Mouse (Mus musculus): Measurements from ENCODE around the gene Mapkap1. TPM values are rescaled to one million over a fixed set of nuclear protein-coding genes. Genes with fewer than 3 reads are reported as not detected.

Mapkap1 gene
- polyA plus RNA-seq, 1 experiment from 2014 or later, result 61.0 TPM

DNA sequence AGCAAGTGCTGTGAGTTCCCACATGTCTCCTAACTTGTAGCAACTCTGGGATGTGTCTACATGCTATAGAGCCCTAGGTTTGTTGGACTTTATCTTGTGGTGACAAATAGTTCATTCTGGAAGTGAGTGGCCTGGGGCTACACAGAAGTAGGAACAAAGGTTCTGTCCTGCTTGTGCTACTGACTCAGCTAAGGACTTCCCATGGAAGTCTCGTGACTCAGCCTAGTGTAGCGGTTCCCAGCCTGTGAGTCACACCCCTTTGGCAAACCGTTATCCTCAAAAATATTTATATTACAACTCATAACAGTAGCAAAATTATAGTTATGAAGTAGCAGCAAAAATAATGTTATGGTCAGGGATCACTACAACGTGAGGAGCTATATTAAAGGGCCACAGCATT lies 202.9 kb downstream of the Mapkap1 start:
- WGBS, result 43% methylated on average over 4 of the region's 4 CpGs
- no peaks in the 10 kb centered on the region for H3K4me1 ChIP-seq (replicated peaks; ENCODE audit: control insufficient read depth, insufficient read depth)
- no peak for DNase-seq (ENCODE audit: low spot score)
- TF ChIP-seq CTCF (IDR thresholded peaks at IDR 0.05; ENCODE audit: low read depth), result no peak
- TF ChIP-seq EP300 (optimal IDR thresholded peaks at IDR 0.05), result no peak
- H3K36me3 ChIP-seq (ENCODE audit: control insufficient read depth, insufficient read depth, low read length), result no peaks in the 10 kb centered on the region
- no peak for ATAC-seq (ENCODE audit: low FRiP score, low TSS enrichment)
- no peak overlapping the region for H3K4me3 ChIP-seq (ENCODE audit: low read depth, low read length)
- no peaks in the 10 kb centered on the region for H3K9me3 ChIP-seq (ENCODE audit: control insufficient read depth, low read length)
- no peak overlapping the region for H3K4me2 ChIP-seq (replicated peaks; ENCODE audit: low read depth)
- no peak overlapping the region for H3K9ac ChIP-seq (ENCODE audit: low read length)
- no peaks in the 10 kb centered on the region for H3K27me3 ChIP-seq (ENCODE audit: control insufficient read depth, insufficient read depth, low read length)
- H3K27ac ChIP-seq (replicated peaks), result no peak overlapping the region

DNA sequence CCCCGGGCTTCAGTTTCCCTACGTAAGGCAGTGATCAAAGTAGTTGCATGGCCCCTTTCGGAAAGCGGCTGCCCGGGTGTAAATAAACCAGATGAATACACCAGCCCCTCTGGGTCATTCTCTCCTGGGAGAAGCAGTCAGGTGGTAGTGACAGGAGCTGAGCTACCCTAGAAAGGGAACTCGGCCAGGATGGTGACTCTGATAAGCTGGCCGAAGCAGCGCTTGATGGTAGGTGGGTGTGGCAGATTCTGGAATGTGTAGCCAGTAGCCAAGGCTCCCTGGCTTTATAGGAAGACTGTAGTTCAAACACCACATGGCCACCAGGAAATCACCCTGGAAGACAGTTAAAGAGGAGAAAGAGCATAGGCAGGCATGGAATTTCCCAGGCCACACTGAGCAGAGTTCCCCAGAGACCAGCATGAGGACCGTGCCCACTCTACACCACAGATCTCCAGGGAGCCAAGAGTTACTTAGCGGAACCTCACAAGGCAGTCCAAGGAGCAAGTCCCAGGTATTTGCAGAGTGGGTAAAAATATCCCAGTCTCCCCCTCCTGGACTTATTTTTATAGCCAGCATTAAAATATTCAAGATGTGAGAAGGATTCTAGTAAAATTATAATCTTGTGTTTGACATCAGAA lies 214.3 kb downstream of the Mapkap1 start:
- Histone ChIP-seq H3K9me3 (ENCODE audit: control insufficient read depth, low read length) (no peaks in the 10 kb centered on the region), H3K36me3 (ENCODE audit: control insufficient read depth, insufficient read depth, low read length) (peaks cover 7% of the 10 kb centered on the region), H3K4me1 (replicated peaks; ENCODE audit: control insufficient read depth, insufficient read depth) (no peaks in the 10 kb centered on the region), H3K4me3 (ENCODE audit: low read depth, low read length) (no peak overlapping the region), H3K27ac (replicated peaks) (no peak overlapping the region), H3K4me2 (replicated peaks; ENCODE audit: low read depth) (no peak overlapping the region), H3K9ac (ENCODE audit: low read length) (no peak overlapping the region), H3K27me3 (ENCODE audit: control insufficient read depth, insufficient read depth, low read length) (no peaks in the 10 kb centered on the region)
- 59% methylated on average over 10 of the region's 10 CpGs for WGBS
- DNase-seq (ENCODE audit: low spot score) (no peak), ATAC-seq (ENCODE audit: low FRiP score, low TSS enrichment) (no peak; the same call in 1 of the 2 replicates)
- TF ChIP-seq CTCF (IDR thresholded peaks at IDR 0.05; ENCODE audit: low read depth) (no peak), EP300 (optimal IDR thresholded peaks at IDR 0.05) (no peak)

- Histone ChIP-seq H3K4me3 (ENCODE audit: low read depth, low read length) (no peak overlapping the region), H3K4me2 (replicated peaks; ENCODE audit: low read depth) (no peak overlapping the region), H3K36me3 (ENCODE audit: control insufficient read depth, insufficient read depth, low read length) (peaks cover 7% of the 10 kb centered on the region), H3K27ac (replicated peaks) (no peak overlapping the region), H3K9ac (ENCODE audit: low read length) (no peak overlapping the region), H3K9me3 (ENCODE audit: control insufficient read depth, low read length) (no peaks in the 10 kb centered on the region), H3K4me1 (replicated peaks; ENCODE audit: control insufficient read depth, insufficient read depth) (no peaks in the 10 kb centered on the region), H3K27me3 (ENCODE audit: control insufficient read depth, insufficient read depth, low read length) (no peaks in the 10 kb centered on the region)
- TF ChIP-seq EP300 (optimal IDR thresholded peaks at IDR 0.05), result no peak
- TF ChIP-seq CTCF (IDR thresholded peaks at IDR 0.05; ENCODE audit: low read depth), result no peak
- no peak for DNase-seq (ENCODE audit: low spot score)
- 85% methylated on average over 8 of the region's 8 CpGs for WGBS
- ATAC-seq (ENCODE audit: low FRiP score, low TSS enrichment), result no peak
Measured at GRCm38 (mm10) chr2:34621485-34621884, 214.9 kb downstream of the Mapkap1 start.

- no peak overlapping the region for H3K4me2 ChIP-seq (replicated peaks; ENCODE audit: low read depth)
- H3K9me3 ChIP-seq (ENCODE audit: control insufficient read depth, low read length), result no peaks in the 10 kb centered on the region
- no peak for DNase-seq (ENCODE audit: low spot score)
- WGBS, result 76% methylated on average over 11 of the region's 11 CpGs
- ATAC-seq (ENCODE audit: low FRiP score, low TSS enrichment), result no peak
- no peaks in the 10 kb centered on the region for H3K4me1 ChIP-seq (replicated peaks; ENCODE audit: control insufficient read depth, insufficient read depth)
- H3K4me3 ChIP-seq (ENCODE audit: low read depth, low read length), result no peak overlapping the region
- H3K27ac ChIP-seq (replicated peaks), result no peak overlapping the region
- H3K27me3 ChIP-seq (ENCODE audit: control insufficient read depth, insufficient read depth, low read length), result no peaks in the 10 kb centered on the region
- H3K36me3 ChIP-seq (ENCODE audit: control insufficient read depth, insufficient read depth, low read length), result peaks cover 7% of the 10 kb centered on the region
- H3K9ac ChIP-seq (ENCODE audit: low read length), result no peak overlapping the region
- TF ChIP-seq CTCF (IDR thresholded peaks at IDR 0.05; ENCODE audit: low read depth) (no peak), EP300 (optimal IDR thresholded peaks at IDR 0.05) (no peak)
Measured at GRCm38 (mm10) chr2:34622518-34622917, 215.9 kb downstream of the Mapkap1 start.

DNA sequence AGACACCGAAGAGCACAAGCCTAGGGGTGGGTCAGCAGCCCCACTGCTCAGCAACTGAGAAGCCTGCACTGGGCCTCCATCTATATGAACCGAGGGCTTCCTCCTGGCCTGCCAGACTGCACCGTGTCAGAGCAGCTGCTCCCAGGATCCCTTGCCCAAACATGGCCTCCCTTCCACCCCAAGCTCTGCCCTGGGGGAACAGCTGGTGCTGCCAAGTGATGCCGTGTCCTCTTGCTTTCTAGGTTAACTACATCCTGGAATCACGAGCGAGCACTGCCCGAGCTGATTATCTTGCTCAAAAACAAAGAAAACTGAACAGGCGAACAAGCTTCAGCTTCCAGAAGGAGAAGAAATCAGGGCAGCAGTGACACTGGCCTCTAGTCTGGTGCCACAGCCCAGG lies 216.6 kb downstream of the Mapkap1 start:
- H3K27me3 ChIP-seq (ENCODE audit: control insufficient read depth, insufficient read depth, low read length), result no peaks in the 10 kb centered on the region
- no peaks in the 10 kb centered on the region for H3K4me1 ChIP-seq (replicated peaks; ENCODE audit: control insufficient read depth, insufficient read depth)
- H3K9me3 ChIP-seq (ENCODE audit: control insufficient read depth, low read length), result no peaks in the 10 kb centered on the region
- TF ChIP-seq EP300 (optimal IDR thresholded peaks at IDR 0.05) (no peak), CTCF (IDR thresholded peaks at IDR 0.05; ENCODE audit: low read depth) (no peak)
- H3K27ac ChIP-seq (replicated peaks), result no peak overlapping the region
- WGBS, result 85% methylated on average over 8 of the region's 8 CpGs
- H3K4me3 ChIP-seq (ENCODE audit: low read depth, low read length), result no peak overlapping the region
- no peak for ATAC-seq (ENCODE audit: low FRiP score, low TSS enrichment)
- H3K9ac ChIP-seq (ENCODE audit: low read length), result no peak overlapping the region
- H3K4me2 ChIP-seq (replicated peaks; ENCODE audit: low read depth), result no peak overlapping the region
- DNase-seq (ENCODE audit: low spot score), result no peak
- H3K36me3 ChIP-seq (ENCODE audit: control insufficient read depth, insufficient read depth, low read length), result peaks cover 7% of the 10 kb centered on the region

GRCm38 (mm10) chr2:34624076-34624475 lies 217.5 kb downstream of the Mapkap1 start:
- Histone ChIP-seq H3K4me3 (ENCODE audit: low read depth, low read length) (no peak overlapping the region), H3K36me3 (ENCODE audit: control insufficient read depth, insufficient read depth, low read length) (peaks cover 7% of the 10 kb centered on the region), H3K27ac (replicated peaks) (no peak overlapping the region), H3K4me2 (replicated peaks; ENCODE audit: low read depth) (no peak overlapping the region), H3K9me3 (ENCODE audit: control insufficient read depth, low read length) (no peaks in the 10 kb centered on the region), H3K4me1 (replicated peaks; ENCODE audit: control insufficient read depth, insufficient read depth) (no peaks in the 10 kb centered on the region), H3K9ac (ENCODE audit: low read length) (no peak overlapping the region), H3K27me3 (ENCODE audit: control insufficient read depth, insufficient read depth, low read length) (no peaks in the 10 kb centered on the region)
- TF ChIP-seq EP300 (optimal IDR thresholded peaks at IDR 0.05) (no peak), CTCF (IDR thresholded peaks at IDR 0.05; ENCODE audit: low read depth) (no peak)
- no peak for ATAC-seq (ENCODE audit: low FRiP score, low TSS enrichment)
- no peak for DNase-seq (ENCODE audit: low spot score)
- 94% methylated on average over 12 of the region's 12 CpGs for WGBS

Measured in stomach, postnatal 0 days (tissue).